Mouse (Mus musculus) bone marrow, adult 2 months (tissue): ENCODE measurements at regions not wholly inside any gene's neighbourhood (a gene's known extent, or its start where the extent isn't known, plus 50 kb on each side); places are given as distances from the start of the nearest gene placed in this dataset.

Experiments
- CTCF ChIP-seq: fragments of 200-500 bp; IDR thresholded peaks from 2 replicates; pipeline ENCODE4 v1.5.1; 2011; ENCODE audit warnings: low read length, control low read depth; ENCODE audit not compliant: control insufficient read depth, insufficient read depth
- POLR2A ChIP-seq: fragments of 200-500 bp; IDR thresholded peaks from 2 replicates; pipeline ENCODE4 v1.6.1; 2011; ENCODE audit warnings: low read depth, mild to moderate bottlenecking, control low read depth, low read length, borderline replicate concordance; ENCODE audit not compliant: control insufficient read depth

DNA sequence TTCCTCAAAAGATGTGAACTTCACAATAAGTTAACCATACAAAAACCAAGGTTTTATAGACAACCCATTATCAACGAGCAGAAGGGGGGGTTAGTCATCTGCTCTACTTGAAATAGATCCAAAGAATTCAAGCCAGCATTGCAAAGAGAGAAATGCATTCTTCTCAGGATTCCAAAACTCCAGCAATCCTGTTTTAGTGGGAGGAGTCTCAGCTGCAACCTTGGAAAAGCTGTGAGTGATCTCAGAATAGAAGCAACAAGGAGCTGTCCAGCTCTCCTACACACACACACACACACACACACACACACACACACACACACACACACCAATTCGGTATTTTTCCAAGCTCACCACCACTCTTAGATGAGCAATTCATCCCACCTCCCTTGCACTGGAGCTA, 149.0 kb upstream of the BC052040 start:
- TF ChIP-seq CTCF (no peak), POLR2A (no peak)
